Mouse (Mus musculus) spleen, adult 2 months (tissue): ENCODE data around the gene Nr4a3.

ENCODE experiments used
- CTCF ChIP-seq: fragments of 200-500 bp; IDR thresholded peaks from 2 replicates; pipeline ENCODE4 v1.5.1; 2011; ENCODE audit warnings: mild to moderate bottlenecking, inconsistent platforms; ENCODE audit not compliant: insufficient read depth, insufficient read length, insufficient replicate concordance; ENCODE audit errors: extremely low read depth
- POLR2A ChIP-seq: fragments of 200-500 bp; IDR thresholded peaks from 2 replicates; pipeline ENCODE4 v1.6.1; 2011; ENCODE audit warnings: low read depth, low read length, inconsistent platforms

GRCm38 (mm10) chr4:48131606-48132005, 86.7 kb downstream of the Nr4a3 start:
- no peak for TF ChIP-seq CTCF
- TF ChIP-seq POLR2A: no peak
